Mouse (Mus musculus) forebrain, embryonic 16.5 days (tissue): ENCODE data around the gene Defa25. TPM values are rescaled to one million over a fixed set of nuclear protein-coding genes. Genes with fewer than 3 reads are reported as not detected.
"Not testable (repeated sequence)": the region's sequence is repeated elsewhere in the genome, so short reads cannot be mapped to it uniquely, and the experiment has no call there.

Experiments
- ATAC-seq: fragments of 200-750 bp; cut with Nextera tagmentation; 2 replicates; pipeline ENCODE4 v1.8.0; 2017; ENCODE audit warnings: mild to moderate bottlenecking, moderate library complexity
- H3K27ac ChIP-seq: fragments of 300-500 bp; sonication (generic); 2 replicates; pipeline ENCODE4 v1.5.1; 2014; ENCODE audit warnings: low read length, control low read depth
- H3K27me3 ChIP-seq: fragments of 300-500 bp; sonication (generic); replicated peaks from 2 replicates; pipeline ENCODE4 v1.6.1; 2014; ENCODE audit warnings: low read length; ENCODE audit not compliant: control insufficient read depth, insufficient read depth
- H3K36me3 ChIP-seq: fragments of 300-500 bp; sonication (generic); 2 replicates; pipeline ENCODE4 v1.6.1; 2014; ENCODE audit not compliant: control insufficient read depth, insufficient read depth
- H3K4me1 ChIP-seq: fragments of 300-500 bp; sonication (generic); replicated peaks from 2 replicates; pipeline ENCODE4 v1.6.1; 2014; ENCODE audit warnings: low read length; ENCODE audit not compliant: control insufficient read depth, insufficient read depth
- H3K4me2 ChIP-seq: fragments of 300-500 bp; sonication (generic); 2 replicates; pipeline ENCODE4 v1.6.1; 2014; ENCODE audit warnings: mild to moderate bottlenecking, low read length, control low read depth
- H3K4me3 ChIP-seq: fragments of 300-500 bp; sonication (generic); replicated peaks from 2 replicates; pipeline ENCODE4 v1.5.1; 2014; ENCODE audit warnings: mild to moderate bottlenecking, low read length, control low read depth
- H3K9ac ChIP-seq: fragments of 300-500 bp; sonication (generic); replicated peaks from 2 replicates; pipeline ENCODE4 v1.6.1; 2014; ENCODE audit warnings: low read depth, low read length, control low read depth
- H3K9me3 ChIP-seq: fragments of 300-500 bp; sonication (generic); 2 replicates; pipeline ENCODE4 v1.6.1; 2016; ENCODE audit warnings: low read length; ENCODE audit not compliant: control insufficient read depth
- WGBS: fragments of 180-500 bp; shearing (Covaris S2); extraction: QIAGEN DNeasy Blood & Tissue Kit; methylation state at CpG from one replicate; pipeline ENCODE4 v1.1.7; 2014; 5-methylcytosine and 5-hydroxymethylcytosine counted together
- polyA plus RNA-seq: library from polyadenylated mRNA; unstranded; fragments of >200 nt; fragmentation: Nextera tagmentation; extraction: Ambion mirVana; gene quantifications from 2 replicates; pipeline ENCODE4 v1.2.1, GENCODE M21; 2015

Gene Defa25
- polyA plus RNA-seq: not detected in 2 replicates

- H3K27me3 ChIP-seq, H3K4me1 ChIP-seq: not testable (repeated sequence)
Measured at GRCm38 (mm10) chr8:21084142-21084541, at the start of gene Defa25. Gene Defa25 (plus strand): TSS chr8:21084442.

GRCm38 (mm10) chr8:21054747-21055146, 29.5 kb upstream of the Defa25 start, which contains the start of gene Defa23:
Gene Defa23 (plus strand): TSS chr8:21055047.
- H3K9me3 ChIP-seq, H3K9ac ChIP-seq, H3K27ac ChIP-seq, ATAC-seq, H3K4me3 ChIP-seq, H3K4me1 ChIP-seq, H3K36me3 ChIP-seq, H3K4me2 ChIP-seq, H3K27me3 ChIP-seq: not testable (repeated sequence)
- WGBS: no CpG with 5 or more reads among the region's 1 CpGs

More at GRCm38 (mm10) chr8:21084142-21084541, at the start of gene Defa25:
- H3K9ac ChIP-seq, H3K27ac ChIP-seq, H3K9me3 ChIP-seq, H3K4me3 ChIP-seq, ATAC-seq, H3K36me3 ChIP-seq, H3K4me2 ChIP-seq: not testable (repeated sequence)

GRCm38 (mm10) chr8:21064738-21065137, 19.5 kb upstream of the Defa25 start, which contains the start of gene Defa35:
Gene Defa35 (plus strand): TSS chr8:21065038.
- H3K9me3 ChIP-seq, H3K27ac ChIP-seq, H3K4me1 ChIP-seq, H3K9ac ChIP-seq, H3K27me3 ChIP-seq, H3K36me3 ChIP-seq, ATAC-seq, H3K4me2 ChIP-seq, H3K4me3 ChIP-seq: not testable (repeated sequence)
- WGBS: 83% methylated on average over 1 of the region's 1 CpGs

- Histone ChIP-seq H3K36me3 (no peaks in the 10 kb centered on the region), H3K27ac (no peak overlapping the region), H3K4me1 (no peaks in the 10 kb centered on the region), H3K4me3 (no peak overlapping the region), H3K9me3 (no peaks in the 10 kb centered on the region; the same call in 1 of the 2 replicates), H3K27me3 (no peaks in the 10 kb centered on the region), H3K4me2 (no peak overlapping the region), H3K9ac (no peak overlapping the region)
- 49% methylated on average over 4 of the region's 4 CpGs for WGBS
- ATAC-seq: no peak
Measured at GRCm38 (mm10) chr8:21093106-21093505, 8.9 kb downstream of the Defa25 start.

GRCm38 (mm10) chr8:21095950-21096349, 11.7 kb downstream of the Defa25 start, which contains the start of gene Gm14851:
Gene Gm14851 (minus strand): TSS chr8:21096050.
- H3K4me3 ChIP-seq, ATAC-seq, H3K36me3 ChIP-seq, H3K27ac ChIP-seq, H3K9me3 ChIP-seq, H3K4me2 ChIP-seq, H3K27me3 ChIP-seq, H3K4me1 ChIP-seq, H3K9ac ChIP-seq: not testable (repeated sequence)
- no CpG with 5 or more reads among the region's 2 CpGs for WGBS

GRCm38 (mm10) chr8:21134342-21134741, 50.1 kb downstream of the Defa25 start, which contains the start of gene Defa30:
Gene Defa30 (plus strand): TSS chr8:21134642.
- not testable (repeated sequence) for H3K4me3 ChIP-seq, H3K36me3 ChIP-seq, H3K27me3 ChIP-seq, H3K9ac ChIP-seq, H3K4me2 ChIP-seq, H3K4me1 ChIP-seq, H3K27ac ChIP-seq, H3K9me3 ChIP-seq, ATAC-seq
- 47% methylated on average over 3 of the region's 3 CpGs for WGBS

Other genes starting within 250 kb of the Defa25 start
- not detected in 2 replicates for gene Defb33, start 191.8 kb upstream of the Defa25 start, polyA plus RNA-seq
- gene Gm15056, start 181.8 kb upstream of the Defa25 start, polyA plus RNA-seq: not detected in 2 replicates
- gene Gm6040, start 162.4 kb upstream of the Defa25 start, polyA plus RNA-seq: not detected in 2 replicates
- not detected in 2 replicates for gene AY761185, start 139.7 kb upstream of the Defa25 start, polyA plus RNA-seq
- gene Defa21, start 58.9 kb upstream of the Defa25 start, polyA plus RNA-seq: not detected in 2 replicates
- gene Defa23, start 29.4 kb upstream of the Defa25 start, polyA plus RNA-seq: not detected in 2 replicates
- gene Defa35, start 19.4 kb upstream of the Defa25 start, polyA plus RNA-seq: not detected in 2 replicates
- not detected in 2 replicates for gene Gm14851, start 11.6 kb downstream of the Defa25 start, polyA plus RNA-seq
- not detected in 2 replicates for gene Defa30, start 50.2 kb downstream of the Defa25 start, polyA plus RNA-seq
- gene Defa22, start 77.8 kb downstream of the Defa25 start, polyA plus RNA-seq: not detected in 2 replicates
- gene Defa31, start 107.2 kb downstream of the Defa25 start, polyA plus RNA-seq: not detected in 2 replicates
- not detected in 2 replicates for gene Gm15293, start 117.1 kb downstream of the Defa25 start, polyA plus RNA-seq
- not detected in 2 replicates for gene Gm15292, start 165.3 kb downstream of the Defa25 start, polyA plus RNA-seq
- not detected in 2 replicates for gene Defa27, start 231.1 kb downstream of the Defa25 start, polyA plus RNA-seq
- not detected in 2 replicates for gene Defa29, start 242.6 kb downstream of the Defa25 start, polyA plus RNA-seq